Mouse (Mus musculus) granulocyte monocyte progenitor cell, adult 5-6 weeks (primary cell): ENCODE results near the gene Fgfr2. TPM values are rescaled to one million over a fixed set of nuclear protein-coding genes. Genes with fewer than 3 reads are reported as not detected.
A peak's percentile ranks its signal among the peaks of the same experiment; 100 is the strongest.

ENCODE experiments used
- ATAC-seq: replicated peaks from 2 replicates; pipeline ENCODE4 v1.8.0; 2016; ENCODE audit warnings: mild to moderate bottlenecking, moderate TSS enrichment, inconsistent platforms; ENCODE audit not compliant: poor library complexity, severe bottlenecking
- total RNA-seq, 2 experiments: library from RNA; stranded (forward) in 1 of 2; stranded (reverse) in 1 of 2; fragments of 200-712, 200-1000 nt in 1 of 2; fragments of >200 nt in 1 of 2; fragmentation: Nextera tagmentation in 1 of 2; gene quantifications; 2 replicates each; pipeline ENCODE4 v1.2.3; 2014 to 2017

Fgfr2 gene
- total RNA-seq, 2 experiments from 2014 or later: not detected

GRCm38 (mm10) chr7:132787022-132787421 lies 336.1 kb downstream of the Fgfr2 start:
- no peak for ATAC-seq

GRCm38 (mm10) chr7:132786522-132786921 lies 336.6 kb downstream of the Fgfr2 start:
- ATAC-seq: 0 out of 2 replicates have a peak, but pooled peaks have one; percentile 12

- ATAC-seq: no peak
These were observed 337.1 kb downstream of the Fgfr2 start for GRCm38 (mm10) chr7:132786011-132786410.

- no peak for ATAC-seq
These were observed 339.0 kb downstream of the Fgfr2 start for GRCm38 (mm10) chr7:132784101-132784500.

GRCm38 (mm10) chr7:132781850-132782249 lies 341.3 kb downstream of the Fgfr2 start:
- no peak for ATAC-seq

- ATAC-seq: no peak
These were observed 341.9 kb downstream of the Fgfr2 start for GRCm38 (mm10) chr7:132781130-132781814.

GRCm38 (mm10) chr7:132780611-132781010 lies 342.5 kb downstream of the Fgfr2 start:
- ATAC-seq: no peak

GRCm38 (mm10) chr7:132778630-132779029 lies 344.5 kb downstream of the Fgfr2 start:
- no peak for ATAC-seq

GRCm38 (mm10) chr7:132777728-132778453 lies 345.3 kb downstream of the Fgfr2 start:
- no peak for ATAC-seq

- no peak for ATAC-seq
These were observed 346.0 kb downstream of the Fgfr2 start for GRCm38 (mm10) chr7:132777117-132777516.

GRCm38 (mm10) chr7:132776338-132777111 lies 346.6 kb downstream of the Fgfr2 start:
- peak; percentile 75 for ATAC-seq

GRCm38 (mm10) chr7:132775922-132776321 lies 347.2 kb downstream of the Fgfr2 start:
- ATAC-seq: no peak

GRCm38 (mm10) chr7:132775333-132775732 lies 347.8 kb downstream of the Fgfr2 start:
- no peak for ATAC-seq

- ATAC-seq: no peak
These were observed 350.0 kb downstream of the Fgfr2 start for GRCm38 (mm10) chr7:132773011-132773705.

GRCm38 (mm10) chr7:132772440-132772839 lies 350.7 kb downstream of the Fgfr2 start:
- no peak for ATAC-seq

GRCm38 (mm10) chr7:132768498-132769344 lies 354.4 kb downstream of the Fgfr2 start:
- no peak for ATAC-seq

GRCm38 (mm10) chr7:132767999-132768370 lies 355.2 kb downstream of the Fgfr2 start:
- ATAC-seq: no peak

GRCm38 (mm10) chr7:132767233-132767998 lies 355.7 kb downstream of the Fgfr2 start:
- no peak for ATAC-seq
